In genomic region chr17:28300323-28300722, GRCm38 (mm10) we compare ENCODE assay signal across 9 mouse cellular contexts. TPM values are rescaled to one million over a fixed set of nuclear protein-coding genes. Genes with fewer than 3 reads are reported as not detected.
DNase-seq lines count a peak whose midpoint lies in the region; ATAC-seq and TF ChIP-seq lines count a peak whose summit lies in the region.
"Had no signal": no experiment of that assay in that cellular context is flagged by ENCODE, and none has a peak within 500 bp of the region (broad histone marks: within the 10 kb centered on the region; RNA-seq: fewer than 3 reads in every experiment).

No protein-coding gene starts in this region.

- TF ChIP-seq CTCF in lung, adult 2 months (IDR thresholded peaks at IDR 0.05; ENCODE audit: insufficient read depth, low read length): no peak

- no peak for DNase-seq in lung, adult 2 months
- DNase-seq in embryonic facial prominence, embryonic 11.5 days (ENCODE audit: low spot score): no peak
- no peak for DNase-seq in neural tube, embryonic 11.5 days (ENCODE audit: low spot score)
- no peak for DNase-seq in right cerebral cortex, postnatal 36 days (ENCODE audit: low spot score in 2 of 2)
- no peak for DNase-seq in cerebellum, adult 18-20 months
- DNase-seq: heart, postnatal 10 days; liver, postnatal 0 days had no signal

- no peak overlapping the region for H3K4me3 ChIP-seq in lung, embryonic 15.5 days
- H3K4me3 ChIP-seq in lung, adult 2 months (replicated peaks; ENCODE audit: extremely low read depth, low read depth, low read length): no peak overlapping the region
- no peak overlapping the region for H3K4me3 ChIP-seq in embryonic facial prominence, embryonic 11.5 days (ENCODE audit: low read depth, low read length)
- no peak overlapping the region for H3K4me3 ChIP-seq in hindbrain, embryonic 16.5 days (ENCODE audit: low read length)
- H3K4me3 ChIP-seq in neural tube, embryonic 11.5 days (ENCODE audit: low read depth, low read length): no peak overlapping the region

- H3K9ac ChIP-seq in lung, embryonic 15.5 days: no peak overlapping the region
- H3K9ac ChIP-seq in embryonic facial prominence, embryonic 11.5 days (replicated peaks; ENCODE audit: low read length): 0 out of 2 replicates have a peak overlapping the region, but pooled peaks have one; percentile 13
- H3K9ac ChIP-seq in hindbrain, embryonic 16.5 days (ENCODE audit: low read depth, low read length): no peak overlapping the region; the same call in 1 of the 2 replicates
- H3K9ac ChIP-seq in neural tube, embryonic 11.5 days (ENCODE audit: low read length): 0 out of 2 replicates have a peak overlapping the region, but pooled peaks have one; percentile 7
- H3K9ac ChIP-seq: liver, postnatal 0 days had no signal

- H3K27ac ChIP-seq in lung, embryonic 15.5 days: peak overlapping the region; percentile 54
- H3K27ac ChIP-seq in embryonic facial prominence, embryonic 11.5 days (replicated peaks; ENCODE audit: low read depth, low read length): peak overlapping the region; percentile 75; the same call in 1 of the 2 replicates
- no peak overlapping the region; the same call in 1 of the 2 replicates for H3K27ac ChIP-seq in hindbrain, embryonic 16.5 days (ENCODE audit: low read depth, low read length)
- 0 out of 2 replicates have a peak overlapping the region, but pooled peaks have one; percentile 34 for H3K27ac ChIP-seq in neural tube, embryonic 11.5 days (ENCODE audit: low read depth, low read length)

- peaks cover 15% of the 10 kb centered on the region for H3K4me1 ChIP-seq in lung, embryonic 15.5 days
- no peaks in the 10 kb centered on the region for H3K4me1 ChIP-seq in lung, adult 2 months (ENCODE audit: control insufficient read depth, insufficient read depth, low read length)
- peaks cover 5% of the 10 kb centered on the region for H3K4me1 ChIP-seq in embryonic facial prominence, embryonic 11.5 days (ENCODE audit: control insufficient read depth, insufficient read depth, low read length)
- H3K4me1 ChIP-seq in hindbrain, embryonic 16.5 days (ENCODE audit: control insufficient read depth, insufficient read depth, low read depth, low read length): no peaks in the 10 kb centered on the region; the same call in none of the 2 replicates
- peaks cover 11% of the 10 kb centered on the region for H3K4me1 ChIP-seq in neural tube, embryonic 11.5 days (ENCODE audit: control insufficient read depth, insufficient read depth, low read length)

- peaks cover 15% of the 10 kb centered on the region for H3K36me3 ChIP-seq in lung, embryonic 15.5 days
- no peaks in the 10 kb centered on the region; the same call in 1 of the 2 replicates for H3K36me3 ChIP-seq in embryonic facial prominence, embryonic 11.5 days (replicated peaks; ENCODE audit: control insufficient read depth, insufficient read depth, low read depth, low read length)
- peaks cover 2% of the 10 kb centered on the region for H3K36me3 ChIP-seq in hindbrain, embryonic 16.5 days (ENCODE audit: control insufficient read depth, insufficient read depth, low read length)
- H3K36me3 ChIP-seq in neural tube, embryonic 11.5 days (ENCODE audit: control insufficient read depth, insufficient read depth, low read length): no peaks in the 10 kb centered on the region

- H3K9me3 ChIP-seq in lung, embryonic 15.5 days: no peaks in the 10 kb centered on the region
- H3K9me3 ChIP-seq in embryonic facial prominence, embryonic 11.5 days (replicated peaks; ENCODE audit: control insufficient read depth, low read length): no peaks in the 10 kb centered on the region
- H3K9me3 ChIP-seq in hindbrain, embryonic 16.5 days (ENCODE audit: control insufficient read depth, low read length): no peaks in the 10 kb centered on the region
- H3K9me3 ChIP-seq in neural tube, embryonic 11.5 days (ENCODE audit: control insufficient read depth, low read length): no peaks in the 10 kb centered on the region

- no peak for TF ChIP-seq POLR2A in lung, adult 2 months (IDR thresholded peaks at IDR 0.05; ENCODE audit: borderline replicate concordance, extremely low read depth, low read depth, low read length)

- WGBS in lung, embryonic 15.5 days: 28% methylated on average over 9 of the region's 9 CpGs
- WGBS in lung, adult 2 months: 61% methylated on average over 9 of the region's 9 CpGs
- 21% methylated on average over 9 of the region's 9 CpGs for WGBS in embryonic facial prominence, embryonic 11.5 days
- 21% methylated on average over 9 of the region's 9 CpGs for WGBS in hindbrain, embryonic 16.5 days
- WGBS in neural tube, embryonic 11.5 days: 21% methylated on average over 9 of the region's 9 CpGs

- no peak overlapping the region for H3K4me2 ChIP-seq in lung, embryonic 15.5 days
- no peak overlapping the region for H3K4me2 ChIP-seq in embryonic facial prominence, embryonic 11.5 days (ENCODE audit: low read depth, low read length)
- H3K4me2 ChIP-seq in hindbrain, embryonic 16.5 days (ENCODE audit: low read length): no peak overlapping the region
- no peak overlapping the region for H3K4me2 ChIP-seq in neural tube, embryonic 11.5 days (ENCODE audit: low read depth)

- ATAC-seq in lung, embryonic 15.5 days (ENCODE audit: borderline replicate concordance, extremely low read depth, low FRiP score, low TSS enrichment): peak; percentile 48; the same call in 1 of the 2 replicates
- ATAC-seq in embryonic facial prominence, embryonic 11.5 days (replicated peaks; ENCODE audit: insufficient number of reproducible peaks, low FRiP score, low TSS enrichment, low read depth): 0 out of 2 replicates have a peak, but pooled peaks have one; percentile 19
- ATAC-seq in hindbrain, embryonic 16.5 days: peak; percentile 27; the same call in 1 of the 2 replicates
- no peak for ATAC-seq in neural tube, embryonic 11.5 days (ENCODE audit: insufficient read depth, low FRiP score, low TSS enrichment)
- ATAC-seq: liver, postnatal 0 days had no signal

- no peaks in the 10 kb centered on the region for H3K27me3 ChIP-seq in lung, embryonic 15.5 days
- H3K27me3 ChIP-seq in embryonic facial prominence, embryonic 11.5 days (ENCODE audit: control insufficient read depth, insufficient read depth, low read length): no peaks in the 10 kb centered on the region
- no peaks in the 10 kb centered on the region for H3K27me3 ChIP-seq in hindbrain, embryonic 16.5 days (replicated peaks; ENCODE audit: control insufficient read depth, insufficient read depth, low read length)
- H3K27me3 ChIP-seq in neural tube, embryonic 11.5 days (ENCODE audit: control insufficient read depth, insufficient read depth, low read length): no peaks in the 10 kb centered on the region

RNA-seq across cellular contexts. Expression of gene Fance, which starts 13.0 kb away (rescaled TPM):
- polyA plus RNA-seq in lung, embryonic 15.5 days (2015; fragmentation: Nextera tagmentation; extraction: Ambion mirVana): 32.8 and 33.3 TPM in 2 replicates
- 18.2 and 21.7 TPM in 2 replicates for polyA plus RNA-seq in lung, adult 2 months (2012; rRNA removed)
- 18.8 and 21.2 TPM in 2 replicates for polyA plus RNA-seq in embryonic facial prominence, embryonic 11.5 days (2014; fragmentation: Nextera tagmentation; extraction: Ambion mirVana)
- polyA plus RNA-seq in hindbrain, embryonic 16.5 days (2015; fragmentation: Nextera tagmentation; extraction: Ambion mirVana): 25.0 and 25.7 TPM in 2 replicates
- polyA plus RNA-seq in neural tube, embryonic 11.5 days (2014; fragmentation: Nextera tagmentation; extraction: Ambion mirVana): 23.2 and 23.7 TPM in 2 replicates

RNA-seq across cellular contexts. Expression of gene Rpl10a, which starts 27.9 kb away (rescaled TPM):
- polyA plus RNA-seq in lung, embryonic 15.5 days (2015; fragmentation: Nextera tagmentation; extraction: Ambion mirVana): 606 and 658 TPM in 2 replicates
- polyA plus RNA-seq in lung, adult 2 months (2012; rRNA removed): 1,664 and 1,938 TPM in 2 replicates
- 562 and 613 TPM in 2 replicates for polyA plus RNA-seq in embryonic facial prominence, embryonic 11.5 days (2014; fragmentation: Nextera tagmentation; extraction: Ambion mirVana)
- polyA plus RNA-seq in hindbrain, embryonic 16.5 days (2015; fragmentation: Nextera tagmentation; extraction: Ambion mirVana): 287 and 323 TPM in 2 replicates
- 478 TPM in 2 replicates for polyA plus RNA-seq in neural tube, embryonic 11.5 days (2014; fragmentation: Nextera tagmentation; extraction: Ambion mirVana)

RNA-seq across cellular contexts. Expression of gene Tead3, which starts 50.3 kb away (rescaled TPM):
- polyA plus RNA-seq in lung, embryonic 15.5 days (2015; fragmentation: Nextera tagmentation; extraction: Ambion mirVana): 10.9 and 11.5 TPM in 2 replicates
- polyA plus RNA-seq in lung, adult 2 months (2012; rRNA removed): 28.1 and 30.7 TPM in 2 replicates
- 8.6 and 9.0 TPM in 2 replicates for polyA plus RNA-seq in embryonic facial prominence, embryonic 11.5 days (2014; fragmentation: Nextera tagmentation; extraction: Ambion mirVana)
- 1.4 and 2.0 TPM in 2 replicates for polyA plus RNA-seq in hindbrain, embryonic 16.5 days (2015; fragmentation: Nextera tagmentation; extraction: Ambion mirVana)
- 4.5 and 4.6 TPM in 2 replicates for polyA plus RNA-seq in neural tube, embryonic 11.5 days (2014; fragmentation: Nextera tagmentation; extraction: Ambion mirVana)

Comparison
In these comparisons a context has a peak if more than half of its experiments do, and no peak if none do; other contexts are left out.
1. H3K9ac ChIP-seq: peak in embryonic facial prominence, embryonic 11.5 days (single experiment) and neural tube, embryonic 11.5 days (single experiment); none in lung, embryonic 15.5 days (single experiment) and hindbrain, embryonic 16.5 days (single experiment).